ENCODE assay signal across 10 mouse cellular contexts in the genomic region with DNA sequence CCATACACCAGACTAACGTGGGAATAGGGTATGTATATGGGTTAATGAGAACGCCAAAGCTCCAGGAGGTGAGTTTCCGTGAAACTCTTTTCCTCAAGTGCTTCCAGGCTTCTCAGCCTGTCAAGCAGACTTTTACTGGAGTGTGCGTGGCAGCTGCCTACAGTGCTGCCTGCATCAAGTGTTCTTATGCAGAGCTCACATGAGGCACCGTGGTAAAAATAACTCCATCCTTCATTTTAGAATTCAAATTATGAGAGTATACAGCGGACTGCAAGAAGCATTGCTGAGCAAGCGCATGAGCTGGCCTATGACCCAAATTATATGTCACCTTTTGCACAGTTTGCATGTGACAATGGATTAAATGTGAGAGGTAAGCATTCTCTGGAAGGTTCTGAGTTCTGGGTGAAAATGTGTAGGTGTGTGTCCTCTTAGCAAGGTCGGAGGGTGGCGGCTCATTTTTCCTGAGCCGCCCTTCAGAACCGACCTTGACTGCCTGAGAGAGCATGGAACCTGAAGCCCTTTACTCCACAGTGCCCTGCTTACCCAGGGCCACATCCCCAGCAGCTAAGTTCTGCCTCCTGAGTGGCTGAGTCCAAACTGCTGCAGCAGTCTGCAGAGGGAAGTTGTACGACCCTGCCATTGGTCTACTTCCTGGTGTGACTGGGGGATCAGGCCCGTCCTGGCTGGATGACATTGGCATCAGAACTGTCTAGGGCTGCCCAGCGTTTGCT. TPM values are rescaled to one million over a fixed set of nuclear protein-coding genes. Genes with fewer than 3 reads are reported as not detected.
DNase-seq lines count a peak whose midpoint lies in the region; ATAC-seq and TF ChIP-seq lines count a peak whose summit lies in the region.
"Had no signal": no experiment of that assay in that cellular context is flagged by ENCODE, and none has a peak within 500 bp of the region (broad histone marks: within the 10 kb centered on the region; RNA-seq: fewer than 3 reads in every experiment).

No protein-coding gene starts in this region.

- ATAC-seq in limb, embryonic 14.5 days (ENCODE audit: low FRiP score, low read depth): no peak; the same call in 1 of the 2 replicates

- no peak overlapping the region for H3K4me2 ChIP-seq in limb, embryonic 14.5 days (replicated peaks; ENCODE audit: low read depth, low read length, severe bottlenecking)
- H3K4me2 ChIP-seq: neural tube, embryonic 13.5 days had no signal

- peak; percentile 57 for DNase-seq in adrenal gland, postnatal 14 days
- DNase-seq in adrenal gland, postnatal 4 days (ENCODE audit: low spot score in 2 of 2): no peak
- DNase-seq in layer of hippocampus, adult 2 months (ENCODE audit: low spot score in 2 of 2): no peak
- DNase-seq in layer of hippocampus, adult 9-11 months: no peak
- no peak for DNase-seq in limb, embryonic 14.5 days (ENCODE audit: low spot score)
- DNase-seq in cerebellum, postnatal 25 days: no peak
- DNase-seq in urinary bladder, postnatal 36 days (ENCODE audit: low spot score in 2 of 2): no peak

- TF ChIP-seq POLR2A in embryonic fibroblast, embryonic 13.5 days (IDR thresholded peaks at IDR 0.05; ENCODE audit: low read depth, low read length): no peak
- no peak for TF ChIP-seq POLR2A in limb, embryonic 14.5 days (IDR thresholded peaks at IDR 0.05; ENCODE audit: borderline replicate concordance, extremely low read depth, insufficient read depth, insufficient read length)

- peaks cover 42% of the 10 kb centered on the region for H3K36me3 ChIP-seq in limb, embryonic 14.5 days (ENCODE audit: control insufficient read depth, insufficient read depth, low read length)

- no peak overlapping the region for H3K9ac ChIP-seq in limb, embryonic 14.5 days (ENCODE audit: low read depth, low read length, severe bottlenecking)
- H3K9ac ChIP-seq: neural tube, embryonic 13.5 days had no signal

- WGBS in limb, embryonic 14.5 days: 62% methylated on average over 13 of the region's 14 CpGs

- peak overlapping the region; percentile 78 for H3K27ac ChIP-seq in layer of hippocampus, adult 2 months
- peak overlapping the region; percentile 49 for H3K27ac ChIP-seq in embryonic fibroblast, embryonic 13.5 days (ENCODE audit: insufficient read depth, low read length)
- peak overlapping the region; percentile 59 for H3K27ac ChIP-seq in limb, embryonic 14.5 days (replicated peaks; ENCODE audit: low read depth, low read length)
- H3K27ac ChIP-seq: macrophage; neural tube, embryonic 13.5 days had no signal

- H3K4me1 ChIP-seq in embryonic fibroblast, embryonic 13.5 days (ENCODE audit: control insufficient read depth, insufficient read depth, low read length): peaks cover 8% of the 10 kb centered on the region
- peaks cover 7% of the 10 kb centered on the region; the same call in 1 of the 2 replicates for H3K4me1 ChIP-seq in limb, embryonic 14.5 days (ENCODE audit: control insufficient read depth, insufficient read depth, low read length)
- H3K4me1 ChIP-seq: neural tube, embryonic 13.5 days had no signal

- H3K4me3 ChIP-seq in layer of hippocampus, adult 2 months: no peak overlapping the region
- H3K4me3 ChIP-seq in embryonic fibroblast, embryonic 13.5 days (ENCODE audit: insufficient read depth, low read length): no peak overlapping the region
- H3K4me3 ChIP-seq in limb, embryonic 14.5 days (replicated peaks; ENCODE audit: low read length): no peak overlapping the region
- H3K4me3 ChIP-seq: neural tube, embryonic 13.5 days had no signal

- H3K27me3 ChIP-seq in limb, embryonic 14.5 days (ENCODE audit: control insufficient read depth, insufficient read depth, low read length): no peaks in the 10 kb centered on the region
- H3K27me3 ChIP-seq: neural tube, embryonic 13.5 days had no signal

- no peak for TF ChIP-seq CTCF in layer of hippocampus, adult 2 months (conservative IDR thresholded peaks at IDR 0.05)
- no peak for TF ChIP-seq CTCF in embryonic fibroblast, embryonic 13.5 days (IDR thresholded peaks at IDR 0.05; ENCODE audit: borderline replicate concordance, insufficient read depth, low read length)

- H3K9me3 ChIP-seq in limb, embryonic 14.5 days (ENCODE audit: control insufficient read depth, low read length): no peaks in the 10 kb centered on the region
- H3K9me3 ChIP-seq: neural tube, embryonic 13.5 days had no signal

RNA-seq across cellular contexts. Expression of gene Rad9b, which starts 34.4 kb away (rescaled TPM):
- total RNA-seq in adrenal gland, postnatal 14 days (2021): 3.2 and 4.0 TPM in 2 replicates
- total RNA-seq in adrenal gland, postnatal 4 days (2021): 1 to 10 TPM; 4.9 to 5.4 TPM
- total RNA-seq in layer of hippocampus, adult 2 months (2021): 1 to 10 TPM; 5.1 to 5.9 TPM
- 4.0 and 4.4 TPM in 2 replicates for polyA plus RNA-seq in embryonic fibroblast, embryonic 13.5 days (2011; ENCODE audit: insufficient read length, low read depth, missing spikeins)
- 17.3 and 19.1 TPM in 2 replicates for polyA plus RNA-seq in limb, embryonic 14.5 days (2012; rRNA removed)
- 9.7 and 10.0 TPM in 2 replicates for polyA plus RNA-seq in limb, embryonic 14.5 days (2014; fragmentation: Nextera tagmentation; extraction: Ambion mirVana)

RNA-seq across cellular contexts. Expression of gene Vps29, which starts 34.5 kb away (rescaled TPM):
- 127 TPM in 2 replicates for total RNA-seq in adrenal gland, postnatal 14 days (2021)
- 100 to 1,000 TPM; 127 to 134 TPM for total RNA-seq in adrenal gland, postnatal 4 days (2021)
- total RNA-seq in layer of hippocampus, adult 2 months (2021): 100 to 1,000 TPM; 173 to 186 TPM
- polyA plus RNA-seq in embryonic fibroblast, embryonic 13.5 days (2011; ENCODE audit: insufficient read length, low read depth, missing spikeins): 138 and 165 TPM in 2 replicates
- 90.6 and 106 TPM in 2 replicates for polyA plus RNA-seq in limb, embryonic 14.5 days (2012; rRNA removed)
- 212 and 216 TPM in 2 replicates for polyA plus RNA-seq in limb, embryonic 14.5 days (2014; fragmentation: Nextera tagmentation; extraction: Ambion mirVana)

RNA-seq across cellular contexts. Expression of gene Pptc7, which starts 35.5 kb away (rescaled TPM):
- total RNA-seq in adrenal gland, postnatal 14 days (2021): 42.4 and 44.7 TPM in 2 replicates
- 10 to 100 TPM; 33.1 to 36.7 TPM for total RNA-seq in adrenal gland, postnatal 4 days (2021)
- 10 to 100 TPM; 39.8 to 41.1 TPM for total RNA-seq in layer of hippocampus, adult 2 months (2021)
- polyA plus RNA-seq in embryonic fibroblast, embryonic 13.5 days (2011; ENCODE audit: insufficient read length, low read depth, missing spikeins): 15.6 and 15.9 TPM in 2 replicates
- 11.5 and 13.7 TPM in 2 replicates for polyA plus RNA-seq in limb, embryonic 14.5 days (2012; rRNA removed)
- polyA plus RNA-seq in limb, embryonic 14.5 days (2014; fragmentation: Nextera tagmentation; extraction: Ambion mirVana): 7.6 and 8.9 TPM in 2 replicates

RNA-seq across cellular contexts. Expression of gene Gpn3, which starts 52.0 kb away (rescaled TPM):
- total RNA-seq in adrenal gland, postnatal 14 days (2021): 34.9 and 36.4 TPM in 2 replicates
- total RNA-seq in adrenal gland, postnatal 4 days (2021): 10 to 100 TPM; 34.9 to 41.1 TPM
- 10 to 100 TPM; 30.0 to 32.3 TPM for total RNA-seq in layer of hippocampus, adult 2 months (2021)
- polyA plus RNA-seq in embryonic fibroblast, embryonic 13.5 days (2011; ENCODE audit: insufficient read length, low read depth, missing spikeins): 16.7 and 19.1 TPM in 2 replicates
- polyA plus RNA-seq in limb, embryonic 14.5 days (2012; rRNA removed): 73.1 and 74.2 TPM in 2 replicates
- 63.4 and 64.1 TPM in 2 replicates for polyA plus RNA-seq in limb, embryonic 14.5 days (2014; fragmentation: Nextera tagmentation; extraction: Ambion mirVana)

RNA-seq across cellular contexts. Expression of gene Fam216a, which starts 52.5 kb away (rescaled TPM):
- 29.7 and 34.7 TPM in 2 replicates for total RNA-seq in adrenal gland, postnatal 14 days (2021)
- 10 to 100 TPM; 43.4 to 45.3 TPM for total RNA-seq in adrenal gland, postnatal 4 days (2021)
- 10 to 100 TPM; 74.2 to 78.0 TPM for total RNA-seq in layer of hippocampus, adult 2 months (2021)
- polyA plus RNA-seq in embryonic fibroblast, embryonic 13.5 days (2011; ENCODE audit: insufficient read length, low read depth, missing spikeins): 50.6 and 57.2 TPM in 2 replicates
- polyA plus RNA-seq in limb, embryonic 14.5 days (2012; rRNA removed): 79.1 and 80.4 TPM in 2 replicates
- 78.1 and 82.8 TPM in 2 replicates for polyA plus RNA-seq in limb, embryonic 14.5 days (2014; fragmentation: Nextera tagmentation; extraction: Ambion mirVana)
